Mouse (Mus musculus) hindbrain, postnatal 0 days (tissue): Measurements from ENCODE around the gene Zfp759. TPM values are rescaled to one million over a fixed set of nuclear protein-coding genes. Genes with fewer than 3 reads are reported as not detected.
"Not testable (repeated sequence)": the region's sequence is repeated elsewhere in the genome, so short reads cannot be mapped to it uniquely, and the experiment has no call there.

Source experiments
- ATAC-seq: fragments of 200-750 bp; cut with Nextera tagmentation; 2 replicates; pipeline ENCODE4 v1.8.0; 2017; ENCODE audit warnings: mild to moderate bottlenecking, moderate TSS enrichment, moderate library complexity
- DNase-seq: peaks from one replicate; pipeline ENCODE4 v3.0.0-alpha.2; 2015; ENCODE audit warnings: low spot score
- H3K27ac ChIP-seq: fragments of 300-500 bp; sonication (generic); 2 replicates; pipeline ENCODE4 v1.5.1; 2014; ENCODE audit warnings: mild to moderate bottlenecking
- H3K27me3 ChIP-seq: fragments of 300-500 bp; sonication (generic); 2 replicates; pipeline ENCODE4 v1.6.1; 2014; ENCODE audit warnings: low read length, mixed read lengths; ENCODE audit not compliant: insufficient read depth
- H3K36me3 ChIP-seq: fragments of 300-500 bp; sonication (generic); 2 replicates; pipeline ENCODE4 v1.6.1; 2014; ENCODE audit warnings: low read length, mixed read lengths; ENCODE audit not compliant: insufficient read depth
- H3K4me1 ChIP-seq: fragments of 300-500 bp; sonication (generic); 2 replicates; pipeline ENCODE4 v1.6.1; 2014; ENCODE audit warnings: antibody characterized with exemption, low read length, mixed read lengths; ENCODE audit not compliant: insufficient read depth
- H3K4me2 ChIP-seq: fragments of 300-500 bp; sonication (generic); 2 replicates; pipeline ENCODE4 v1.6.1; 2014; ENCODE audit warnings: low read depth, mild to moderate bottlenecking, low read length, moderate library complexity, mixed read lengths
- H3K4me3 ChIP-seq: fragments of 300-500 bp; sonication (generic); 2 replicates; pipeline ENCODE4 v1.5.1; 2014; ENCODE audit warnings: low read length
- H3K9ac ChIP-seq: fragments of 300-500 bp; sonication (generic); replicated peaks from 2 replicates; pipeline ENCODE4 v1.6.1; 2014; ENCODE audit warnings: mild to moderate bottlenecking, low read length, moderate library complexity, mixed read lengths
- H3K9me3 ChIP-seq: fragments of 300-500 bp; sonication (generic); 2 replicates; pipeline ENCODE4 v1.6.1; 2016; ENCODE audit warnings: low read length, mixed read lengths
- CTCF ChIP-seq: IDR thresholded peaks from 2 replicates; pipeline ENCODE4 v1.5.1; 2016; ENCODE audit warnings: antibody characterized with exemption, control low read depth, low read depth
- WGBS: fragments of 180-500 bp; shearing (Covaris S2); extraction: QIAGEN DNeasy Blood & Tissue Kit; methylation state at CpG from one replicate; pipeline ENCODE4 v1.1.7; 2014; 5-methylcytosine and 5-hydroxymethylcytosine counted together
- polyA plus RNA-seq: library from polyadenylated mRNA; unstranded; fragments of >200 nt; fragmentation: Nextera tagmentation; extraction: Ambion mirVana; gene quantifications from 2 replicates; pipeline ENCODE4 v1.2.1, GENCODE M21; 2015
- total RNA-seq: library from RNA; depleted of rRNA; stranded (reverse); fragments of >200 nt; gene quantifications from 2 replicates; pipeline ENCODE4 v1.2.3, GENCODE M21; 2014; rRNA removed

The Zfp759 gene
- total and polyA plus RNA-seq, 2 experiments from 2014 or later = 2.2 to 4.8 TPM

DNA sequence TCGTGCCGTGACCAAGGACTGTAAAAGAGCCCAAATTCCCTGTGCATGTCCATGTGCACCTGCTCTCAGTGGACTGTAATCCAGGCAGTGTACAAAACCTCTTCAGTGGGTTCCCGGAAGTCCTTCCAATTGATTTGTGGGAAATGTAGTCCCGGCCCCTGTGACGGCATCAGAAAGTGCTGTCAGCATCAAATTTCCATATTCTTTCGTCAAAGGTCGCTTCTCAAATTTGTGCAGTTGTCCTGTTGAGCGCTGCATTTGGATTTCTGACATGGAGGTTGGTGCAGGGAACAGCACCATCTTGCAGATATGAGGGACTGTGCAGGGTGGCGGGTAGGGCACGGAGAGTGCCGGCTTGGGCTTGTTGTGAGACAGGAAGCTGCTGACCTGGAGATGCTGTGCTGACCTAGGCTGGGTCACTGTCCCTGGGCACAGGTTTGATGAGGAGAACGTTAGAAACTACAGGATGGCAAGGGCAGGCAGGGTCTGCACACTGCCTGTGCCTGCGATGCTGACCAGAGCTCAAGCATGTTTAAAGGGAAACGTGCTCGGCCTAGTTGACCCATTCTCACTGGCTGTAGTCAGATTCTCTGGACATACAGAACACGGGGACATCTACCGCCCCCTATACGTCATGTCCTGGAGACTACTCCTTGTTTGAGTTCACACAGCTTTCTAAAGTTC is 6.7 kb downstream of the Zfp759 start:
- DNase-seq = peak; percentile 95
- WGBS = under 1% methylated on average over 18 of the region's 18 CpGs
- Histone ChIP-seq H3K9me3 (no peaks in the 10 kb centered on the region), H3K4me2 (peak overlapping the region; percentile 79), H3K4me3 (peak overlapping the region; percentile 73), H3K27ac (peak overlapping the region; percentile 86), H3K27me3 (no peaks in the 10 kb centered on the region), H3K36me3 (no peaks in the 10 kb centered on the region), H3K4me1 (no peaks in the 10 kb centered on the region), H3K9ac (peak overlapping the region; percentile 74)
- peak; percentile 43 for TF ChIP-seq CTCF
- ATAC-seq = peak; percentile 98

DNA sequence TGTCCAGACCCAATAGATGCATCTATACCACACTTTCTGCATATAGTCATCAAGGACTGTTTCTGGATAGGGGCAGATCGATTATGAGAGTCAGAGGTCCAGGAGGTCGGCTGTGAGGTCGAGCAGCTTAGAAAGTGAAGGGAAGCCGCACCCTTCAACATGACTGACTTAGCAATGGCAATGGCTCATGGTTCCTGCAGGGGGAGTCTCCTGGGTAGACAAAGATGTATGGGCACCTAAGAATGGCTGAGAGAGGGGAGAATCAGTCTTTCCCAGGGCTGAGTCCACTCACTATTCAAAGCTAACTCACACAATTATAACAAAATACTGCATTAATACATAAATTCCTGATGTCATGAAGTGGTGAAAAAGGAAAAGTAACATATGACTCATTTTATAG is 44.7 kb downstream of the Zfp759 start:
- not testable (repeated sequence) for H3K9me3 ChIP-seq, DNase-seq, ATAC-seq, H3K27me3 ChIP-seq, H3K9ac ChIP-seq, H3K4me3 ChIP-seq, H3K27ac ChIP-seq, H3K36me3 ChIP-seq, H3K4me2 ChIP-seq, H3K4me1 ChIP-seq
- whole genome bisulfite sequencing = 67% methylated on average over 4 of the region's 4 CpGs

DNA sequence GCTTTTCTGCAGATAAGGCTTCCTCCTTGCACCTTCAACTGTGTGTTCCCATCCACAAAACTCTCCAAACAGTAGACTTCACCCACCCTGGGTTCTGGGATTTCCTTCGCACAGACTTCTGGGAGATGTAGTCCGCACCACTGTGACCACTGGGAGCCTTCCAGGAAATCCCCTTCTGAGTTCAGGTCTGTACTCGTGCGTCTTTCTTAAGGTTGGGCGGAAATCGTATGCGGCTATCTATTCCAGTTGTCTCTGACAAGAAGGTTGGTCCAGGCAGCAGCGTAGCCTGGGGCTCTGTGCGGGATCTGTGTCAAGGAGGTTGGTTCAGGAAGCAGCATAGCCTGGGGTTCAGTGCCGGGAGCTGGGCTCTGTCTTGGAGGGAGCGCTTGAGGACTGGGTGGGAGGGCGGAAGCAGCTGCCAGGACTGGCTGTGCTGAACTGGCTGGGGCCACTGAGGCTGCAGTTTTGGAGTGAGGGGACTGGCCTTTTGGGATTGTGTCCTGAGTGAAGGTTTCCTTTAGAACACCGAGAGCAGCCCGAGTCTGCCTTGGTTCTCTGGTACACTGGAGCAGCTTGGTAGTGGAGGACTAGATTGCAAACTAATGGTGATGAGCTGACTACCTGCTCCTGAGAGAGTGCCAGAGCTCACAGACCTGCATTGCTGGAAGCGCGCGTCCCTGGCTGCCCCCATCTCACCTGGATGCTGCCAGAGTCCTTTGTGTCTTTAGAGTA is 51.7 kb downstream of the Zfp759 start, which contains the start of gene Rsl1:
Rsl1 (plus strand) TSS at position 192 of the 732 bp plus-strand sequence.
- Histone ChIP-seq H3K4me3 (peak within 1 kb of the TSS; percentile 55), H3K4me2 (peak within 1 kb of the TSS; percentile 56), H3K27ac (peak within 1 kb of the TSS; percentile 58), H3K9ac (peak within 1 kb of the TSS; percentile 52)
- H3K27me3 ChIP-seq, H3K9me3 ChIP-seq, H3K4me1 ChIP-seq, H3K36me3 ChIP-seq: not testable (repeated sequence)
- ATAC-seq = peak; percentile 97
- peak; percentile 70 for DNase-seq
- 1% methylated on average over 17 of the region's 17 CpGs for WGBS

DNA sequence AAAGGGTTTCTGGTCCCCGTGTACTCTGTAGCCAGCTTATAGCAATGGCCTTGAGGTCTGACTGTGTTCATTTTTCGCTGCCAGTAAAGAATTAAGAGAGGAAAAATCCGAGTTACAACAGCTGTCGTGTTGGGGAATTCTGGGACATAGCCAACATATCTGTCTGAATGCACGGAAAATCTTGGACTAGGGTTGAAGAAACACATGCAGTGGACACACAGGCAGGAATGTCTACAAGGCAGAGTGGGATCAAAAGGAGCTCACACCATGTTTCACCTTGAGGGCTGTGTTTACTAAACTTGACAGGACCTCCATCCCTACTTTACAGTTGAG is 52.2 kb downstream of the Zfp759 start:
- Histone ChIP-seq H3K4me1 (no peaks in the 10 kb centered on the region), H3K4me3 (peak overlapping the region; percentile 55), H3K27me3 (no peaks in the 10 kb centered on the region), H3K9me3 (no peaks in the 10 kb centered on the region), H3K36me3 (no peaks in the 10 kb centered on the region), H3K4me2 (peak overlapping the region; percentile 56), H3K27ac (peak overlapping the region; percentile 58; the same call in 1 of the 2 replicates), H3K9ac (no peak overlapping the region; the same call in 1 of the 2 replicates)
- TF ChIP-seq CTCF = no peak
- ATAC-seq (no peak; the same call in 1 of the 2 replicates), DNase-seq (peak; percentile 21)
- WGBS = 20% methylated on average over 5 of the region's 5 CpGs

Other genes starting within 250 kb of the Zfp759 start
- gene Gm10767, start 216.7 kb upstream of the Zfp759 start, total RNA-seq = 0.52 and 1.5 TPM in 2 replicates
- 2.6 and 2.7 TPM in 2 replicates for gene Gm10767, start 216.7 kb upstream of the Zfp759 start, polyA plus RNA-seq
- 3.6 TPM in 2 replicates for gene Zfp712, start 60.5 kb upstream of the Zfp759 start, total RNA-seq
- gene Zfp712, start 60.5 kb upstream of the Zfp759 start, polyA plus RNA-seq = 2.5 and 2.7 TPM in 2 replicates
- 1.8 and 4.2 TPM in 2 replicates for gene Zfp708, start 23.7 kb upstream of the Zfp759 start, total RNA-seq
- 3.9 and 4.6 TPM in 2 replicates for gene Zfp708, start 23.7 kb upstream of the Zfp759 start, polyA plus RNA-seq
- 0.43 and 2.7 TPM in 2 replicates for gene Gm28557, start 13.1 kb upstream of the Zfp759 start, total RNA-seq
- 0.78 and 1.3 TPM in 2 replicates for gene Gm28557, start 13.1 kb upstream of the Zfp759 start, polyA plus RNA-seq
- 0.05 TPM in 1 of 2 replicates, not detected in the other for gene Rslcan18, start 5.4 kb upstream of the Zfp759 start, total RNA-seq
- not detected in 2 replicates for gene Rslcan18, start 5.4 kb upstream of the Zfp759 start, polyA plus RNA-seq
- gene Rsl1, start 51.5 kb downstream of the Zfp759 start, total RNA-seq = 3.0 and 7.3 TPM in 2 replicates
- 2.3 and 2.8 TPM in 2 replicates for gene Rsl1, start 51.5 kb downstream of the Zfp759 start, polyA plus RNA-seq
- gene Zfp455, start 72.8 kb downstream of the Zfp759 start, total RNA-seq = 0.79 and 1.0 TPM in 2 replicates
- gene Zfp455, start 72.8 kb downstream of the Zfp759 start, polyA plus RNA-seq = 0.80 and 1.6 TPM in 2 replicates
- gene Zfp458, start 156.8 kb downstream of the Zfp759 start, total RNA-seq = 5.2 and 11.1 TPM in 2 replicates
- gene Zfp458, start 156.8 kb downstream of the Zfp759 start, polyA plus RNA-seq = 3.2 and 4.3 TPM in 2 replicates
- gene Zfp457, start 184.8 kb downstream of the Zfp759 start, total RNA-seq = 1.6 and 3.7 TPM in 2 replicates
- gene Zfp457, start 184.8 kb downstream of the Zfp759 start, polyA plus RNA-seq = 0.73 and 0.81 TPM in 2 replicates
- 2.5 and 4.1 TPM in 2 replicates for gene Zfp595, start 210.9 kb downstream of the Zfp759 start, total RNA-seq
- 0.66 and 0.84 TPM in 2 replicates for gene Zfp595, start 210.9 kb downstream of the Zfp759 start, polyA plus RNA-seq
- not detected in 2 replicates for gene Gm28044, start 238.9 kb downstream of the Zfp759 start, total RNA-seq
- 0.51 TPM in 1 of 2 replicates, not detected in the other for gene Gm28044, start 238.9 kb downstream of the Zfp759 start, polyA plus RNA-seq
- 0.43 and 0.84 TPM in 2 replicates for gene Zfp953, start 238.9 kb downstream of the Zfp759 start, total RNA-seq
- 0.23 and 0.24 TPM in 2 replicates for gene Zfp953, start 238.9 kb downstream of the Zfp759 start, polyA plus RNA-seq